Mouse (Mus musculus) gastrocnemius, adult 18-20 months (tissue): ENCODE data around the gene Pkhd1. TPM values are rescaled to one million over a fixed set of nuclear protein-coding genes. Genes with fewer than 3 reads are reported as not detected.

Experiments
- total RNA-seq, 2 experiments: library from RNA; stranded (reverse); gene quantifications; 2 replicates each; pipeline ENCODE4 v1.2.3; 2021

Pkhd1 gene
- total RNA-seq, 2 experiments from 2014 or later: 0.05 to 0.09 TPM

Other genes starting within 250 kb of the Pkhd1 start
- gene Il17a, start 112.8 kb upstream of the Pkhd1 start, total RNA-seq: not detected
- gene Il17f, start 172.6 kb upstream of the Pkhd1 start, total RNA-seq: not detected
- 1 to 10 TPM; 2.6 to 2.7 TPM for gene Mcm3, start 202.2 kb upstream of the Pkhd1 start, total RNA-seq